26 mouse cellular contexts compared by ENCODE assay signal in genomic region chr14:32561428-32561827, GRCm38 (mm10). TPM values are rescaled to one million over a fixed set of nuclear protein-coding genes. Genes with fewer than 3 reads are reported as not detected.
DNase-seq lines count a peak whose midpoint lies in the region; ATAC-seq and TF ChIP-seq lines count a peak whose summit lies in the region.
"Had no signal": no experiment of that assay in that cellular context is flagged by ENCODE, and none has a peak within 500 bp of the region (broad histone marks: within the 10 kb centered on the region; RNA-seq: fewer than 3 reads in every experiment).

No protein-coding gene starts in this region.

- H3K4me2 ChIP-seq in CH12.LX (ENCODE audit: insufficient read depth, low read depth, poor library complexity, severe bottlenecking) = no peak overlapping the region
- no peak overlapping the region for H3K4me2 ChIP-seq in intestine, embryonic 16.5 days (ENCODE audit: low read depth, low read length)
- H3K4me2 ChIP-seq: embryonic facial prominence, embryonic 13.5 days; embryonic facial prominence, embryonic 15.5 days; forebrain, embryonic 12.5 days had no signal

- TF ChIP-seq POLR2A in CH12.LX (IDR thresholded peaks at IDR 0.05; ENCODE audit: low read depth, low read length) (no peak), MEL (IDR thresholded peaks at IDR 0.05; ENCODE audit: control insufficient read depth in 1 of 2, insufficient read depth in 1 of 2, low read depth in 1 of 2, low read length in 2 of 2, poor library complexity in 1 of 2) (no peak)
- no peak for TF ChIP-seq POLR2A in small intestine, adult 2 months (IDR thresholded peaks at IDR 0.05; ENCODE audit: low read depth, low read length)

- 64% methylated on average over 3 of the region's 3 CpGs for WGBS in small intestine, adult 2 months
- WGBS in intestine, embryonic 16.5 days = 96% methylated on average over 3 of the region's 3 CpGs

- dilution Hi-C loops in CH12.LX (cut with MboI; ENCODE audit: extremely low pct_ligation_motif_present, extremely low pct_unique_long_range_greater_than_20kb, low sequenced_read_pairs) = no loop called here

- no peak for ATAC-seq in intestine, embryonic 16.5 days
- ATAC-seq: activated CD4-positive, CD25-positive, alpha-beta regulatory T cell, adult 4 months; forebrain, embryonic 14.5 days; forebrain, embryonic 16.5 days; Patski had no signal

- H3K9me3 ChIP-seq in CH12.LX (replicated peaks; ENCODE audit: low read length) = no peaks in the 10 kb centered on the region
- H3K9me3 ChIP-seq in MEL (replicated peaks; ENCODE audit: insufficient read depth, low read length) = no peaks in the 10 kb centered on the region
- no peaks in the 10 kb centered on the region for H3K9me3 ChIP-seq in intestine, embryonic 16.5 days (ENCODE audit: control insufficient read depth, low read length)
- H3K9me3 ChIP-seq: embryonic facial prominence, embryonic 13.5 days; embryonic facial prominence, embryonic 15.5 days; forebrain, embryonic 10.5 days; forebrain, embryonic 12.5 days; G1E had no signal

- H3K4me3 ChIP-seq in CH12.LX (replicated peaks in 1 of 3; ENCODE audit: low read depth in 2 of 3, low read length in 2 of 3, poor library complexity in 1 of 3) (no peak overlapping the region), MEL (ENCODE audit: control insufficient read depth in 1 of 2, insufficient read depth in 1 of 2, low read depth in 2 of 2, low read length in 2 of 2) (no peak overlapping the region)
- no peak overlapping the region for H3K4me3 ChIP-seq in small intestine, adult 2 months (ENCODE audit: low read depth, low read length)
- no peak overlapping the region for H3K4me3 ChIP-seq in intestine, embryonic 16.5 days (ENCODE audit: low read length)
- H3K4me3 ChIP-seq: embryonic facial prominence, embryonic 13.5 days; embryonic facial prominence, embryonic 15.5 days; erythroblast, embryonic 14.5 days; forebrain, embryonic 10.5 days; forebrain, embryonic 12.5 days had no signal

- TF ChIP-seq EP300 in CH12.LX (IDR thresholded peaks at IDR 0.05; ENCODE audit: low read length) (no peak), MEL (IDR thresholded peaks at IDR 0.05; ENCODE audit: low read depth in 1 of 2, low read length in 2 of 2) (peak; percentile 50 to 54; a peak in 3 of 4 replicates)

- TF ChIP-seq CTCF in CH12.LX (conservative IDR thresholded peaks at IDR 0.05 in 1 of 2, IDR thresholded peaks at IDR 0.05 in 1 of 2; ENCODE audit: low read depth in 2 of 2, low read length in 2 of 2) (no peak), MEL (IDR thresholded peaks at IDR 0.05 in 2 of 3, conservative IDR thresholded peaks at IDR 0.05 in 1 of 3; ENCODE audit: control insufficient read depth in 1 of 3, insufficient read depth in 1 of 3, low read depth in 2 of 3, low read length in 3 of 3, poor library complexity in 1 of 3, severe bottlenecking in 1 of 3) (no peak)
- TF ChIP-seq CTCF in small intestine, adult 2 months (IDR thresholded peaks at IDR 0.05; ENCODE audit: extremely low read depth, insufficient read length, insufficient replicate concordance, low read depth, low read length) = no peak

- TF ChIP-seq RAD21 in CH12.LX (IDR thresholded peaks at IDR 0.05; ENCODE audit: low read depth, low read length) = no peak
- no peak for TF ChIP-seq RAD21 in MEL (IDR thresholded peaks at IDR 0.05; ENCODE audit: low read depth, low read length)

- no peak overlapping the region for H3K27ac ChIP-seq in CH12.LX (ENCODE audit: insufficient read depth, low read depth)
- H3K27ac ChIP-seq in MEL (ENCODE audit: control insufficient read depth, low read depth, low read length) = no peak overlapping the region
- H3K27ac ChIP-seq in small intestine, adult 2 months (ENCODE audit: insufficient read depth, low read depth, low read length) = 0 out of 2 replicates have a peak overlapping the region, but pooled peaks have one; percentile 2
- no peak overlapping the region for H3K27ac ChIP-seq in intestine, embryonic 16.5 days (ENCODE audit: low read length)
- H3K27ac ChIP-seq: embryonic facial prominence, embryonic 13.5 days; embryonic facial prominence, embryonic 15.5 days; forebrain, embryonic 10.5 days; forebrain, embryonic 12.5 days had no signal

- no peaks in the 10 kb centered on the region for H3K27me3 ChIP-seq in CH12.LX (replicated peaks)
- no peaks in the 10 kb centered on the region for H3K27me3 ChIP-seq in MEL (ENCODE audit: control insufficient read depth in 1 of 2, insufficient read depth in 2 of 2, low read length in 2 of 2)
- H3K27me3 ChIP-seq in small intestine, adult 2 months (ENCODE audit: control insufficient read depth, insufficient read depth, low read length) = no peaks in the 10 kb centered on the region
- H3K27me3 ChIP-seq in intestine, embryonic 16.5 days (replicated peaks; ENCODE audit: control insufficient read depth, insufficient read depth, low read length) = no peaks in the 10 kb centered on the region
- H3K27me3 ChIP-seq: embryonic facial prominence, embryonic 13.5 days; embryonic facial prominence, embryonic 15.5 days; forebrain, embryonic 12.5 days; Patski had no signal

- H3K79me2 ChIP-seq in CH12.LX (replicated peaks; ENCODE audit: control insufficient read depth, extremely low read depth, insufficient read depth, poor library complexity, severe bottlenecking) = no peaks in the 10 kb centered on the region
- H3K79me2 ChIP-seq in MEL (ENCODE audit: control insufficient read depth, insufficient read depth, low read length, poor library complexity) = no peaks in the 10 kb centered on the region

- H3K4me1 ChIP-seq in CH12.LX (ENCODE audit: control insufficient read depth in 1 of 2, insufficient read depth in 2 of 2) (peaks cover 0 to 6% of the 10 kb centered on the region in 2 experiments; a peak in 1 of 4 replicates), MEL (ENCODE audit: control insufficient read depth in 1 of 2, insufficient read depth in 2 of 2, low read length in 2 of 2) (peaks cover 1 to 2% of the 10 kb centered on the region in 2 experiments; a peak in 2 of 4 replicates)
- H3K4me1 ChIP-seq in small intestine, adult 2 months (ENCODE audit: control insufficient read depth, insufficient read depth, insufficient read length, low read length) = peaks cover 8% of the 10 kb centered on the region
- H3K4me1 ChIP-seq in intestine, embryonic 16.5 days (ENCODE audit: control insufficient read depth, insufficient read depth, low read length) = peaks cover 2% of the 10 kb centered on the region; the same call in 1 of the 2 replicates
- H3K4me1 ChIP-seq: embryonic facial prominence, embryonic 13.5 days; embryonic facial prominence, embryonic 15.5 days; forebrain, embryonic 10.5 days; forebrain, embryonic 12.5 days had no signal

- in situ Hi-C loops in CH12.LX (cut with MboI; ENCODE audit: low pct_ligation_motif_present, low pct_unique_long_range_greater_than_20kb, low sequenced_read_pairs) = no loop called here

- H3K36me3 ChIP-seq in CH12.LX (replicated peaks in 1 of 2; ENCODE audit: control insufficient read depth in 1 of 2, insufficient read depth in 1 of 2, low read length in 1 of 2) (peaks cover 46 to 95% of the 10 kb centered on the region in 2 experiments), MEL (ENCODE audit: control insufficient read depth in 1 of 2, insufficient read depth in 2 of 2, low read length in 2 of 2) (peaks cover 7 to 22% of the 10 kb centered on the region in 2 experiments; a peak in 3 of 4 replicates)
- peaks cover 32% of the 10 kb centered on the region for H3K36me3 ChIP-seq in small intestine, adult 2 months (ENCODE audit: control insufficient read depth, insufficient read depth, low read length)
- peaks cover 16% of the 10 kb centered on the region; the same call in 1 of the 2 replicates for H3K36me3 ChIP-seq in intestine, embryonic 16.5 days (ENCODE audit: control insufficient read depth, insufficient read depth, low read length)

- H3K9ac ChIP-seq in CH12.LX (ENCODE audit: insufficient read depth, low read depth) (no peak overlapping the region), MEL (ENCODE audit: control insufficient read depth, low read depth, low read length, poor library complexity, severe bottlenecking) (no peak overlapping the region)
- no peak overlapping the region for H3K9ac ChIP-seq in intestine, embryonic 16.5 days (ENCODE audit: low read depth, low read length)
- H3K9ac ChIP-seq: embryonic facial prominence, embryonic 13.5 days; embryonic facial prominence, embryonic 15.5 days; forebrain, embryonic 12.5 days had no signal

- peak; percentile 6 for DNase-seq in CH12.LX (ENCODE audit: extremely low read depth)
- DNase-seq in MEL (ENCODE audit: low read depth, low spot score) = peak; percentile 71
- no peak for DNase-seq in gastrocnemius, postnatal 4 days (ENCODE audit: low spot score in 2 of 2)
- DNase-seq: adrenal gland, adult 8-10 months; adrenal gland, postnatal 14 days; adrenal gland, postnatal 36 days; cerebellum, adult 18-20 months; cerebellum, adult 8-10 months; cerebellum, adult 9-11 months; cerebellum, postnatal 14 days; cerebellum, postnatal 36 days; embryo, embryonic 11 days had no signal

TF ChIP-seq in CH12.LX, 34 proteins besides CTCF, POLR2A, EP300 and RAD21 (continues in another document):
- TF ChIP-seq E2F4 (IDR thresholded peaks at IDR 0.05; ENCODE audit: insufficient replicate concordance, low read depth, low read length) (no peak), JUN (IDR thresholded peaks at IDR 0.05; ENCODE audit: insufficient read depth, low read depth, low read length) (no peak)

TF ChIP-seq in MEL, 35 proteins besides CTCF, POLR2A, EP300 and RAD21 (continues in another document):
- TF ChIP-seq GATA1 (IDR thresholded peaks at IDR 0.05; ENCODE audit: low read depth, low read length) = peak; percentile 38; the same call in 1 of the 2 replicates
- peak; percentile 60 for TF ChIP-seq SIN3A (IDR thresholded peaks at IDR 0.05; ENCODE audit: low read length)

RNA-seq across cellular contexts. Expression of gene Prrxl1, which starts 37.8 kb away (rescaled TPM):
- total RNA-seq in CH12.LX (2012; rRNA removed) = 0.04 TPM in 1 of 2 replicates, not detected in the other
- not detected in 2 replicates for total RNA-seq in CH12.LX (2014; rRNA removed)
- polyA plus RNA-seq in CH12.LX (2012; ENCODE audit: insufficient read length, low read depth) = not detected in 2 replicates
- total RNA-seq in MEL (2012; rRNA removed) = not detected in 2 replicates
- not detected for polyA plus RNA-seq in MEL (2012; ENCODE audit: insufficient read depth in 1 of 2, insufficient read length in 2 of 2, low read depth in 1 of 2, low replicate concordance in 2 of 2, missing spikeins in 1 of 2)
- not detected in 2 replicates for polyA plus RNA-seq in small intestine, adult 2 months (2012; rRNA removed)
- total RNA-seq in gastrocnemius, postnatal 4 days (2021) = not detected
- 0.47 and 0.84 TPM in 2 replicates for polyA plus RNA-seq in intestine, embryonic 16.5 days (2015; fragmentation: Nextera tagmentation; extraction: Ambion mirVana)
- total RNA-seq: common myeloid progenitor, adult 5-6 weeks had no signal
- polyA plus RNA-seq: activated CD4-positive, CD25-positive, alpha-beta regulatory T cell, adult 4 months; C2C12; erythroblast, embryonic 14.5 days; forebrain, embryonic 10.5 days; forebrain, embryonic 14.5 days; forebrain, embryonic 16.5 days; G1E; Patski had no signal

RNA-seq across cellular contexts. Expression of gene Ercc6, which starts 48.1 kb away (rescaled TPM):
- total RNA-seq in CH12.LX (2012; rRNA removed) = 10.7 and 11.3 TPM in 2 replicates
- total RNA-seq in CH12.LX (2014; rRNA removed) = 15.3 and 15.8 TPM in 2 replicates
- polyA plus RNA-seq in CH12.LX (2012; ENCODE audit: insufficient read length, low read depth) = 15.1 and 16.7 TPM in 2 replicates
- total RNA-seq in MEL (2012; rRNA removed) = 12.5 and 15.1 TPM in 2 replicates
- 100 to 1,000 TPM in 1 of 2 experiments, 10 to 100 TPM in 1; 15.4 to 186 TPM for polyA plus RNA-seq in MEL (2012; ENCODE audit: insufficient read depth in 1 of 2, insufficient read length in 2 of 2, low read depth in 1 of 2, low replicate concordance in 2 of 2, missing spikeins in 1 of 2)
- 0.91 and 2.0 TPM in 2 replicates for polyA plus RNA-seq in small intestine, adult 2 months (2012; rRNA removed)
- total RNA-seq in gastrocnemius, postnatal 4 days (2021) = 10 to 100 TPM in 1 of 2 experiments, 1 to 10 TPM in 1; 10.0 to 13.6 TPM
- polyA plus RNA-seq in intestine, embryonic 16.5 days (2015; fragmentation: Nextera tagmentation; extraction: Ambion mirVana) = 11.7 and 13.9 TPM in 2 replicates

Comparison
In these comparisons a context has a peak if more than half of its experiments do, and no peak if none do; other contexts are left out.
1. DNase-seq: peak in CH12.LX (single experiment) and MEL (single experiment); none in gastrocnemius, postnatal 4 days (0 of 2).
2. Of the 35 proteins assayed by ChIP-seq in both MEL and CH12.LX: peak only in MEL: EP300, ETS1 and SIN3A; only in CH12.LX: none; in both: none; in neither: 32.